Mouse (Mus musculus): ENCODE measurements around the gene Fibp. TPM values are rescaled to one million over a fixed set of nuclear protein-coding genes. Genes with fewer than 3 reads are reported as not detected.

The Fibp gene
- 25.9 and 134 TPM in 2 replicates for polyA plus RNA-seq (2012; ENCODE audit: insufficient read depth, low replicate concordance)

DNA sequence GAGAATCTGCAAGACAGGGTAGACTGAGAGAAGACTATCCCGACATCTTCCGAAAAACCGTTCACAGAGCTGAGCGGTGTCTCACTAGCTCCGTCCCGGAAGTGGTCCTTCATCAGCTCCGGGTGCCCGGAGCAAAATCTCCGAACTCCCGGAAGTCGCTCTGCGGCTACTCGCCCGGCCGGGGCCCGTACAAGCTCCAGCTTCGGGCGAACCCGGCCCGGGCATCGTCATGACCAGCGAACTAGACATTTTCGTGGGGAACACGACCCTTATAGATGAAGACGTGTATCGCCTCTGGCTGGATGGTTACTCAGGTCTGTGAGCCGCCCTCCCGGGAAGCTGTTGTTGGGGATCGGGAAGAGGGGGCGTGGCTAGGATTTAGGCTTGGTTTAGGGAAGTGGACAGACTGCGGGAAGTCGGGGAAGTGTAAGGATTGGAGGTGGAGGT lies at the start of gene Fibp:
Gene Fibp, plus strand, starts transcription at position 151 of the 447 bp plus-strand sequence.
- peaks cover 69% of the 10 kb centered on the region for H3K4me1 ChIP-seq
- no peaks in the 10 kb centered on the region for H3K9me3 ChIP-seq
- TF ChIP-seq FLI1 (IDR thresholded peaks at IDR 0.05; ENCODE audit: low read length), result no peak
- no peak for TF ChIP-seq GATA1 (IDR thresholded peaks at IDR 0.05; ENCODE audit: borderline replicate concordance, low read length)
- H3K4me3 ChIP-seq (replicated peaks), result peak within 1 kb of the TSS; percentile 100
- peaks cover 42% of the 10 kb centered on the region for H3K36me3 ChIP-seq (replicated peaks; ENCODE audit: low read length)
- H3K27me3 ChIP-seq (replicated peaks), result no peaks in the 10 kb centered on the region

DNA sequence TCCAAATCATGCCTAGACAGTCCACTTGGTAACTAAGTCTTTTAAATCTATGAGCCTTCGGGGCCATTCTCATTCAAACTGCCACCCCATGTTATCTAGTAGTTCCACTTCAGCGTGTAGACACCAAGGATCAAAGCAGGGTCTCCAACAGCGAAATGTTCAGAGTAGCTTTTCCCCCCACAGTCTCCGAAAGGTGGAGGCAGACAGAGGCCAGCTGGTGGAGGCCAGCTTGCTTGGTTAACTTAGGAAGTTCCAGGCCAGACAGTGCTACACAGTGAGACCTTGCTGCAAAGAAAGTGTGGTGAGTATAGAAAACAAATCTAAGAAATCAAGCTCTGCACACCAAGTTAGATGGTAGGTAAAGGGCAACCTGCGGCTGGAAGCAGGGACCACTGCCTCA lies 49.8 kb upstream of the Fibp start:
- TF ChIP-seq FLI1 (IDR thresholded peaks at IDR 0.05; ENCODE audit: low read length), result no peak
- no peak for TF ChIP-seq GATA1 (IDR thresholded peaks at IDR 0.05; ENCODE audit: borderline replicate concordance, low read length)
- H3K4me1 ChIP-seq, result peaks cover 39% of the 10 kb centered on the region
- H3K27me3 ChIP-seq (replicated peaks), result peaks cover 4% of the 10 kb centered on the region
- H3K4me3 ChIP-seq (replicated peaks), result no peak overlapping the region
- no peaks in the 10 kb centered on the region for H3K9me3 ChIP-seq
- H3K36me3 ChIP-seq (replicated peaks; ENCODE audit: low read length), result no peaks in the 10 kb centered on the region

DNA sequence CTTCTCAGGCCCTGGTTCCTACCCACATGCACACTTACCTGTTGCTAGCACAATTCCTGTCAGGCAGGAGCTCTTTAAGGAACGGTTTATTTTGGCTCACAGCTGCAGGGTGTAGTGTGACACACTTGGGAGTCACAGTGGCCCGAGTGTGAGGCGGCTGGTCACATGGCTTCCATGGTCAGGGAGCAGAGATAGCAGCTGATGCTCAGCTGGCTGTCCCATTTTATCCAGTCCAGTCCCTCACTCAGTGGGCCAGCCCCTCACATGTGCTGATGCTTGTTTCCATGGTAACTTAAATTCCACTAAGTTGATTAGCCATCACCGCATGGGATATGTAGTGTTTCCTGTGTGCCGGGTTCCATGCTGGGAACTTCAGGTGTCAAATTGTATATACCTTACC lies 48.5 kb upstream of the Fibp start:
- TF ChIP-seq FLI1 (IDR thresholded peaks at IDR 0.05; ENCODE audit: low read length) (no peak), GATA1 (IDR thresholded peaks at IDR 0.05; ENCODE audit: borderline replicate concordance, low read length) (no peak)
- H3K4me3 ChIP-seq (replicated peaks), result no peak overlapping the region
- peaks cover 4% of the 10 kb centered on the region for H3K27me3 ChIP-seq (replicated peaks)
- no peaks in the 10 kb centered on the region for H3K36me3 ChIP-seq (replicated peaks; ENCODE audit: low read length)
- no peaks in the 10 kb centered on the region for H3K9me3 ChIP-seq
- H3K4me1 ChIP-seq, result peaks cover 39% of the 10 kb centered on the region

- Histone ChIP-seq H3K27me3 (replicated peaks) (peaks cover 4% of the 10 kb centered on the region), H3K9me3 (no peaks in the 10 kb centered on the region), H3K4me3 (replicated peaks) (no peak overlapping the region), H3K4me1 (peaks cover 34% of the 10 kb centered on the region), H3K36me3 (replicated peaks; ENCODE audit: low read length) (no peaks in the 10 kb centered on the region)
- no peak for TF ChIP-seq FLI1 (IDR thresholded peaks at IDR 0.05; ENCODE audit: low read length)
- TF ChIP-seq GATA1 (IDR thresholded peaks at IDR 0.05; ENCODE audit: borderline replicate concordance, low read length), result no peak
Measured at GRCm38 (mm10) chr19:5413840-5414239, 46.6 kb upstream of the Fibp start.

GRCm38 (mm10) chr19:5414534-5414957 lies 45.9 kb upstream of the Fibp start:
- TF ChIP-seq GATA1 (IDR thresholded peaks at IDR 0.05; ENCODE audit: borderline replicate concordance, low read length) (no peak), FLI1 (IDR thresholded peaks at IDR 0.05; ENCODE audit: low read length) (no peak)
- Histone ChIP-seq H3K27me3 (replicated peaks) (peaks cover 4% of the 10 kb centered on the region), H3K9me3 (no peaks in the 10 kb centered on the region), H3K4me3 (replicated peaks) (peak overlapping the region; percentile 1), H3K36me3 (replicated peaks; ENCODE audit: low read length) (peaks cover 2% of the 10 kb centered on the region), H3K4me1 (peaks cover 30% of the 10 kb centered on the region)

DNA sequence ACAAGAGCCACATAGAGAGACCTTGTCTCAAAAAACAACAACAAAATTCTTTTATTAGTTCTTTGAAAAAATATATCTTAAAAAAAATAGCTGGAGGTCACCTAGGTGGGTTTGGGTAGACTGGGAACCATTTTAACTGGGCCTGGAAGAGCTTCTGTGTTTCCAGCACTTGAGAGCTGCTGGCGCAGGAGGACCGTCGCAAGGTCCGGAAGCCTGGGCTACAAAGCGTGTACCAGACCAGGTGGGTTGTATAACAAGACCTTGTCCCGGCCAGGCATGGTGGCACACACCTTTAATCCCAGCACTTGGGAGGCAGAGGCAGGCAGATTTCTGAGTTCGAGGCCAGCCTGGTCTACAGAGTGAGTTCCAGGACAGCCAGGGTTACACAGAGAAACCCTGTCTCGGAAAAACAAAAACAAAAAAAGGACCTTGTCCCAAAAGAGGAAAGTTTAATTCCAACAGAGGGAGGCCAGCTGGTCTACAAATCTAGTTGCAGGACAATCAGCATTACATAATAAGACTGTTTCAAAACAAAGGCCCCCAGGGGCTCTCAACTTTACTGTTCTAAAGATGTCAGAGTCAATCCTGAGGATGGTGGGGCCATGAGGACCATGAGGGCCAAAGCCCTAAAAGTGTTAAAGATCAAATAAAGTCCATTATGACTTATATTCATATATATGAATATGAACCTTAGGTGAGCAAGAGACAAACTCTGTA lies 41.5 kb upstream of the Fibp start:
- Histone ChIP-seq H3K9me3 (no peaks in the 10 kb centered on the region), H3K36me3 (replicated peaks; ENCODE audit: low read length) (peaks cover 42% of the 10 kb centered on the region), H3K27me3 (replicated peaks) (no peaks in the 10 kb centered on the region), H3K4me1 (peaks cover 52% of the 10 kb centered on the region), H3K4me3 (replicated peaks) (no peak overlapping the region)
- no peak for TF ChIP-seq FLI1 (IDR thresholded peaks at IDR 0.05; ENCODE audit: low read length)
- TF ChIP-seq GATA1 (IDR thresholded peaks at IDR 0.05; ENCODE audit: borderline replicate concordance, low read length), result no peak

DNA sequence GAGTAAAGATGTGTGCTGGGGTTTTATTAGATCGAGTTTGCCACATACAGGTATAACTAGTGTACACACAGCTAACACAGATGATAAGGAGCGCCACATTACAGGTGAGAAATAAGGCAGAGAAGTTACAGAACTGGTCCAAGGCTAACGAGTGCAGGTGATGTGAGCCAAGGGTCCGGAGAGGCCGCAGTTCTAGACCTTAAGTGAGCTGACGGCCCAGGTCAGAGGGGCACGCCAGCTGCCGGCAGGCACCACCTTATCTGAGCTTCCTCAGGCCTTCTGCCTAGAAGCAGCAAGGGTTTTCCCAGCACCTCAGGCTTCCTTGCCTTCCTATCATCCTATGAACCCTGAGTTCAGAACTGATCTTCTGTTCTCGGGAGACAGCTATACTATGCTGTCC lies 40.8 kb upstream of the Fibp start:
- no peak for TF ChIP-seq GATA1 (IDR thresholded peaks at IDR 0.05; ENCODE audit: borderline replicate concordance, low read length)
- TF ChIP-seq FLI1 (IDR thresholded peaks at IDR 0.05; ENCODE audit: low read length), result no peak
- no peak overlapping the region for H3K4me3 ChIP-seq (replicated peaks)
- H3K4me1 ChIP-seq, result peaks cover 49% of the 10 kb centered on the region
- H3K9me3 ChIP-seq, result no peaks in the 10 kb centered on the region
- no peaks in the 10 kb centered on the region for H3K27me3 ChIP-seq (replicated peaks)
- peaks cover 42% of the 10 kb centered on the region for H3K36me3 ChIP-seq (replicated peaks; ENCODE audit: low read length)

DNA sequence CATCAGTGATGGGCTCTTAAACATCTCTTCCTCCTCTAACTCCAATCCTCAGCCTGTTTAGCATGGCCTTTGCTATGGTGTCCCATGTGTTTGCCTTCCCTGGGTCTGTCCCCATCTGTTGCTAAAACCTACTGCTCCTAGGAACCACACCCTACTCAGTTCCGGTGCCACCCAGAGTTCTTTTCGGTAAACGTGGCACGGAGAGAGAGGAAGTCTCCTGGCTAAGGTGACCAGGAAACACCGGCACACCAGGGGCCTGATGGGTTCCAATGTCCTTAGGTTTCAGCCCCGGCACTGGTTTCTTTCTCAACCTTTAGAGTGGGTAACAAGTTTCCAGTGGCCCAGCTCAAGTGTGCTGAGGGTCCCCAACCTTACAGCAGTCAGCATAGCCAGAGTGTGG lies 39.8 kb upstream of the Fibp start:
- Histone ChIP-seq H3K36me3 (replicated peaks; ENCODE audit: low read length) (peaks cover 42% of the 10 kb centered on the region), H3K4me1 (peaks cover 48% of the 10 kb centered on the region), H3K27me3 (replicated peaks) (no peaks in the 10 kb centered on the region), H3K4me3 (replicated peaks) (peak overlapping the region; percentile 23), H3K9me3 (no peaks in the 10 kb centered on the region)
- no peak for TF ChIP-seq FLI1 (IDR thresholded peaks at IDR 0.05; ENCODE audit: low read length)
- TF ChIP-seq GATA1 (IDR thresholded peaks at IDR 0.05; ENCODE audit: borderline replicate concordance, low read length), result no peak

DNA sequence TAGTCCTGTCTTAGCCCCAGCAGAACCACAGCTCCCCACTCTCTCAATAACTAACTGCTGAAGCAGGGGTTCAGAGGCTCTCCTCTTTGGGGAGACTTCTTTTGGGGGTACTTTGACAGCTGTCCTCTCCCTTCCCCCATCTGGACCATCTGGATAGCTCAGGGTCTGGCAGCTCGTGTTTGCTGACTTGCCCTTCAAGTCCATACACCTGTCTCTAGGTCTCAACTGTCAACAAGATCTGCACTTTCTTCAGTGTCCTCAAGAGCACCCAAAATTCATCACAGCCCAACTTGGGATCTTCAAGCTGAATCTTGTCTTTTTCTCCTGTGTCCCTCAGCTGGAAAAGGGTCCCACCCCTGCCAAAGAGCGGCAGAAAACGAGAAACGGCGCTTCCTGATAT lies 38.6 kb upstream of the Fibp start:
- no peaks in the 10 kb centered on the region for H3K9me3 ChIP-seq
- peaks cover 59% of the 10 kb centered on the region for H3K4me1 ChIP-seq
- no peaks in the 10 kb centered on the region for H3K27me3 ChIP-seq (replicated peaks)
- no peak for TF ChIP-seq FLI1 (IDR thresholded peaks at IDR 0.05; ENCODE audit: low read length)
- no peak for TF ChIP-seq GATA1 (IDR thresholded peaks at IDR 0.05; ENCODE audit: borderline replicate concordance, low read length)
- peaks cover 52% of the 10 kb centered on the region for H3K36me3 ChIP-seq (replicated peaks; ENCODE audit: low read length)
- no peak overlapping the region for H3K4me3 ChIP-seq (replicated peaks)

DNA sequence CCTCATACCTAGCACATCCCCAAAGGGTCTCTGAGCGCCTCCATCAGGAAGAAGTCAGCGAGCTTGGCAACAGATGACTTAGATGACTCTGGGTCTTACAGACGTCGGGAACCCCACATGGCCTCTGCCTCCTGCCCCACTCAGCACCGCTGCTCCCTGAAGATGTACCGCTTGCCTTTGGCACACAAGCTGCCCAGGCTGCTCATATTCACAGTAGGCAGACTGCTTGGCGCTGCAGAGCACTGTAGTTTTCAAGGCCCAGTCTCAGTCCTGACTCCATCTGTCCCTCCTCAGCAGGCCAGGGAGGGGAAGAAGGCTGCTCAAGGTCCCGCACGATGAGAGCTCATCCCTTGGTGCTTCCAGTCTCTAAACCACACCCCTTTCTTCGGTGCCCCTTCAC lies 38.1 kb upstream of the Fibp start:
- no peak for TF ChIP-seq GATA1 (IDR thresholded peaks at IDR 0.05; ENCODE audit: borderline replicate concordance, low read length)
- no peak for TF ChIP-seq FLI1 (IDR thresholded peaks at IDR 0.05; ENCODE audit: low read length)
- H3K4me3 ChIP-seq (replicated peaks), result no peak overlapping the region
- peaks cover 64% of the 10 kb centered on the region for H3K4me1 ChIP-seq
- no peaks in the 10 kb centered on the region for H3K27me3 ChIP-seq (replicated peaks)
- H3K36me3 ChIP-seq (replicated peaks; ENCODE audit: low read length), result peaks cover 57% of the 10 kb centered on the region
- no peaks in the 10 kb centered on the region for H3K9me3 ChIP-seq

Measured in megakaryocyte, embryonic 14.5 days (primary cell).